7 mouse cellular contexts compared by ENCODE assay signal in the genomic region with DNA sequence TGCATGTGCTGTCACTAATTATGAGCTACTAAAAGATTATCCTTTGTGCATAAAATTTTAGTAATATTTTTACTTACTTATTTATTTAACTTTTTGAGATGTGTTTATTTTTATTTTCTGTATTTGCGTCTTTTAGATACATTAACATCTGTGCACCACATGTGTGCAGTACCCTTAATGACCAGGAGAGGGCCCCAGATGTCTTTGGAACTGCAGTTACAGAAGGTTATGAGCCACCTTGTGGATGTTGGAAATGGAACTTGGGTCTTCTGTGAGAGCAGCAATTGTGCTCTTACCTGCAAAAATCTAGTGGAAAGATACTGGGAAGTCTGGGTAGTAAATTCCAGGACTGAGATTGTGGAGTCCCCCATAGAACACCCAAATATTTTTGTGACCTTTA.
DNase-seq lines count a peak whose midpoint lies in the region; ATAC-seq and TF ChIP-seq lines count a peak whose summit lies in the region.

No protein-coding gene starts in this region.

- H3K4me2 ChIP-seq in kidney, embryonic 16.5 days (replicated peaks; ENCODE audit: low read depth, low read length), result no peak overlapping the region

- no peaks in the 10 kb centered on the region for H3K4me1 ChIP-seq in kidney, embryonic 16.5 days (ENCODE audit: insufficient read depth, low read length)
- H3K4me1 ChIP-seq in E14TG2a.4 (replicated peaks; ENCODE audit: low read depth, low read length), result no peaks in the 10 kb centered on the region

- WGBS in kidney, embryonic 16.5 days, result 92% methylated on average over 1 of the region's 1 CpGs

- H3K36me3 ChIP-seq in kidney, embryonic 16.5 days (ENCODE audit: insufficient read depth, low read length), result no peaks in the 10 kb centered on the region
- no peaks in the 10 kb centered on the region for H3K36me3 ChIP-seq in E14TG2a.4 (ENCODE audit: insufficient read depth, low read length)

- TF ChIP-seq CTCF in E14TG2a.4 (conservative IDR thresholded peaks at IDR 0.05; ENCODE audit: low read length), result peak; percentile 88

- ATAC-seq in kidney, embryonic 16.5 days (ENCODE audit: low FRiP score, low TSS enrichment), result no peak
- ATAC-seq in megakaryocyte-erythroid progenitor cell, adult 5-6 weeks (replicated peaks; ENCODE audit: low FRiP score, low TSS enrichment, poor library complexity, severe bottlenecking), result 0 out of 2 replicates have a peak, but pooled peaks have one; percentile 59

- H3K9ac ChIP-seq in kidney, embryonic 16.5 days (replicated peaks; ENCODE audit: low read length), result no peak overlapping the region

- intact Hi-C loops in gastrocnemius, postnatal 36 days (cut with DNase I), result no loop called here

- no peaks in the 10 kb centered on the region for H3K27me3 ChIP-seq in kidney, embryonic 16.5 days (ENCODE audit: insufficient read depth, low read length)
- no peaks in the 10 kb centered on the region for H3K27me3 ChIP-seq in E14TG2a.4 (ENCODE audit: insufficient read depth, low read length)

- H3K27ac ChIP-seq in kidney, embryonic 16.5 days (ENCODE audit: low read length), result no peak overlapping the region

- DNase-seq in kidney, adult 8-10 months, result peak; percentile 4 to 65
- DNase-seq in T-cell, adult 2 months (ENCODE audit: low spot score), result peak; percentile 43
- peak; percentile 34 to 46 for DNase-seq in gastrocnemius, postnatal 36 days
- DNase-seq in thymus, postnatal 36 days, result peak; percentile 62 to 69

- H3K4me3 ChIP-seq in kidney, embryonic 16.5 days (ENCODE audit: low read length), result no peak overlapping the region
- no peak overlapping the region for H3K4me3 ChIP-seq in E14TG2a.4 (replicated peaks; ENCODE audit: low read length)

- no peaks in the 10 kb centered on the region for H3K9me3 ChIP-seq in kidney, embryonic 16.5 days (ENCODE audit: low read length)
- H3K9me3 ChIP-seq in E14TG2a.4 (ENCODE audit: low read length), result no peaks in the 10 kb centered on the region
